Mouse (Mus musculus): Measurements from ENCODE around the gene Pdhb. TPM values are rescaled to one million over a fixed set of nuclear protein-coding genes. Genes with fewer than 3 reads are reported as not detected.
A peak's percentile ranks its signal among the peaks of the same experiment; 100 is the strongest.

Pdhb gene
- total RNA-seq (2021) = 100 to 1,000 TPM; 617 to 634 TPM

DNA sequence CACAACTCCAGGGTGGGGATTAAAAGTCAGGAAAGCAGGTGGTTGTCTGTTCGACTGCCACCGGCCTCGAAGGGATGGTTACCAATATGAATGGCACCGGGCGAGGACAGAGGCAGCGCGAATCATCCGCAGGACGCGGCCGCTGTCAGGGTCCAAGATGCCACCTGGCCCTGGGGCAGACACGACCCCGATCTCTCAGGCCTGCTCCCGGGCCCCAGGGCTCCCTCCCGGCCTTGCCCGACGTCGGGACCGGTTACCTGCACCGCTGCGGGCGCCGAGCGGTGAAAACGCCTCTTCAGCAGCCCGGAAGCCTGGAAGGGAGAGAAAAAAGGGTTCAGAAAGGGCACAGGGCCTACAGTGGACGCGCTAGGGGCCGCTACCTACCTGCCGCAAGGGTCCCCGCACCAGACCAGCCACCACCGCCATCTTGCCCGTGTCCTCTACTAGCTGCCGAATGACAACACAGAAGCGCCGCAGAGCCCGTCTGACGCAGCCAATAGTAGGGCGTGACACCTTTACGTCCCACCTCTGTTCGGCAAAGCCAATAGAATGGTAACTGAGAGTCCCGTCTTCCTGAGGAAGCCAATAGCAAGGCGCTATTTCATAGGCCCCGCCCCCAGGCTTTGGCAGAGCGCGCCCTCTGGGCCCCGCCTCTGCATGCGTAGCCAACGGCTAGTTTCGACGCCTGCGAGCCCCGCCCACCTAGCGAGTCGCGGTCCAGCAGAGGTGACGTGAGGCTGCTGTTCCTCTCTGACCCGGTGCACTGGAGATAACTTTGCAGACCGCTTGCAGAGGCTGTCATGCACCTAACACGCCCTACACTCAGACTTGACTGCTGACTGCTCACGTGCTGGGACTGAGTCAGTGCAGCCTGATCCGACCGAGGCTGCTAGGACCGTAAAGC, at the start of gene Pdhb:
Pdhb (minus strand) TSS at position 519 of the 904 bp plus-strand sequence.
- DNase-seq = peak; percentile 99

DNA sequence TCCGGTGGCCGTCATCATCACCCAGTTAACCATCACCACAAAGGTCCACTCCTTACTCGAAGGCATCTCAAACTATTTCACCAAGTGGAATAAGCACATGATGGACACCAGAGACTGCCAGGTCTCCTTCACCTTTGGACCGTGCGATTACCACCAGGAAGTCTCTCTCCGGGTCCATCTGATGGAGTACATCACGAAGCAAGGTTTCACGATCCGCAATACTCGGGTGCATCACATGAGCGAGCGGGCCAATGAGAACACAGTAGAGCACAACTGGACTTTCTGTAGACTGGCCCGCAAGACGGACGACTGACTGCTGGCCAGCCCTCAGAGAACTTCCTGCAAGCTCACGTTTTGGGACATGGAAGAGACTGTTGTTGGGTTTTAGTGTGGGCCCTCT, 49.7 kb upstream of the Pdhb start:
- no peak for DNase-seq

DNA sequence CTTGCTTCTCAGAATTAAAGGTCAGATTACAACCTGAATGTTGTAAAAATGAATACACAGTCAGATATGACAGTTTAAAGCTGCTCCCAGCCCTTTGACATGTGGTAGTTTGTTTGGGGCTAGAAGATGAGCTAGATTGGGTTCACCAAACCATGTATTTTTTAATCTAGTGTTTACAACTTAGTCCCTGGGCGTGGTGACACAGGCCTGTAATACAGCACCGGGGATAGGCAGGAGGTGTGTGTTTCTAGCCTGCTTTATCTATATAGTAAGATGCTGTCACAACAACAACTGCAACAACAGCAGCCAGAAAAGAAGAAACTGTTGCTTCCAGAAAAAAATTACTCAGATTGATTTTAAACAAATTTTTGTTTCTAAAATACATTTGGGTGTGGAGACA, 48.1 kb upstream of the Pdhb start:
- no peak for DNase-seq

DNA sequence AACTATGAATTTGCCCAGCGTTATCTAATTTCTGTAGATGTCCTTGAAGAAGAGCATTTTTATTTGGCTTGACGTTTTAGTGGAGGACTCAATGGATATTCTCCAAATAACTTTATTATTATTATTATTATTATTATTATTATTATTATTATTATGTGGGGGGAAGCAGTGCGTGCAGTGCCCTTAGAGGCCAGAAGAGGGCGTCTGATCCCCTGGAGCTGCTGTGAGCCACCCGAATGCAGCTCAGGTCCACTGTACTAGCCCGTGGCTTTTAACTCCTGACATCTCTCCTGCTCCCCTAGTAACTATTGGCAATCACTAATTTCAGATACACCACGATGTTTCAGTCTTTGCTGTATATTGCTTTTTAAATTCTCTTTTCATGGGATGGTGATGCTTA, 47.5 kb upstream of the Pdhb start:
- DNase-seq = no peak

DNA sequence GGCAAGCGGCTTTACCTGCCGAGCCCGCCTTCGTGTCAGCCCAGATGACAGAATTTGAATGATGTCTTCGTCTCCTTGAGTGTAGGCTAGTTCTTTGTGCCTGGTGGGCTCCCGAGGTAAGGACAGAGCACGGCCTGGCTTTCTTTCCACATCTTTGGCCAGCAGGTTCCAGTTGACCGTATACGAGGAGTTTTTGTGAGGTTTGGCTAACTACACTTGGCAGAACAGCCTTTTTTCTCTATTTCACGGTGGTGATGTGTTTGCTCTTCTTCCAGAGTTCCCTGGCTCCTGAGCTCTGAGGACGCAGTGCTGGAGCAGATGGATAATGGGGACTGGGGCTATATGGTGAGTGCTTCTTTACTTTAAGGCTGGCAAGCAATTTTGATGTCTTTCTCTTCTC, 47.1 kb upstream of the Pdhb start:
- DNase-seq = no peak

DNA sequence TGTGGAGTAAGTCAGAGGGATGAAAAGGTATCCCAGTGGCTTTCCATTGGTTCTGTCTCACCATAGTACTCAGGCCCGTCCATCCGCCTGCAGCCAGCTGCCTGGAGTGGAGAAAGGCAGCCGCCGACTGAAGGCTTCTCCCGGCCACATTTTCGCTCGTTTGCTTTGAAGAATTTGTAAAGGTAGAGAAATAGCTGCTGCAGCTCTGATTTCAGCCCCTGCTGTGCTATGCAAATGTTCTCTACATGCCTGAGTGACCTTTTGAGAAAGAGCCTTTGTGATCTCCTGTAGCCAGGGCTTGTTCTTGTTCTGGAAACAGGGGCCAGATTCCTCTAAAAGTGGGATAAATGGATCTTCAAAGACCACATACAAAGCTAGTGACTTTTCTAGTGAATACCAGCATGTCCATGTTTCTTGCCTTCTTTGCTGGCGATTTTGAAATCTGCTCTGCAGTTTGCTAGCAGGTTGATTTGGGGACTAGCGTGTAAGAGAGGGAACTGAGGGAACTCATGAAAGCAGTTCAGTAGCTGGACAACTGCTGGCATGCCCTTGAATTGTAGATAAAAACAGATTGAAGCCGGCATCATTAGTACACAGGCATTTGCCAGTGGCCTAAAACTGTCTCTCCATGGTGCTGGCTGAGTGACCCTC, 46.0 kb upstream of the Pdhb start:
- DNase-seq = no peak

DNA sequence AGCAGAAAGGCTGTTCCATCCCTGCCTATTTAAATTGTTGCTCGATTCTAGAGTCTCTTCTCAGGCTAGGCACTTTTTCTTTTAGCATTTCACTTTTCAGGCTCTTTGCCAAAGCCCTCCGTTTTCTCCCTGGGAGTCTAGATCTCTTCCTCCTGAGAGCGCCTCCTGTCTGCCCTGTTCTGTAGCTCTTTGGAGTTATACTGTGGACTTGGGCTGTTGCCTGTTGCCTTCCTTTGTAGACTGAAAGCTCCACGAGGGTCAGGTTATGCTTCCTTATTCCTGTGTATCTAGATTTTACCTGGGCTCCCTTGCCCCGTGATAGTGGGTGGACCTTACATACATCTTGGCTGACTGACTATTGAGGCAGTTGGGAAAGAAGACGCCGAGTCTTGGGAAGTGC, 45.4 kb upstream of the Pdhb start:
- DNase-seq = no peak

DNA sequence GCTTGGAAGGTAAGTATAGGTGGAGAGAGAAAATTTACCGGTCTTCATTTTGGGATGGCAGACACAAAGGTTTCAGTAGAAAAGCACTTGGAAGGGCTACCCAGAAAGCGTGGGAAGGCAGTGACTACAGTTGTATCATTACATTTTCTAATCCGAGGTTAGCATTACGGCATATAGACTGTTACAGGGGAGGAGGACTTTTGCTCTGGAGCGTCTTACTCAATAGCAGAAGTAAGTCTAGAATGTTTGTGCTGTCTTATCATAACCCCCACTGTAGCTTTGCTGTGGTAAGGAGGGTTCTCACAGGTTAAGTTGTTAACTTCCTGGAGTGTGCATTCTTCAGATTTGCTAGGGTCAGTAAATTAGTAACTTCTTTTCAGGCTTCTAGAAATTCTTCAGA, 43.3 kb upstream of the Pdhb start:
- DNase-seq = no peak

DNA sequence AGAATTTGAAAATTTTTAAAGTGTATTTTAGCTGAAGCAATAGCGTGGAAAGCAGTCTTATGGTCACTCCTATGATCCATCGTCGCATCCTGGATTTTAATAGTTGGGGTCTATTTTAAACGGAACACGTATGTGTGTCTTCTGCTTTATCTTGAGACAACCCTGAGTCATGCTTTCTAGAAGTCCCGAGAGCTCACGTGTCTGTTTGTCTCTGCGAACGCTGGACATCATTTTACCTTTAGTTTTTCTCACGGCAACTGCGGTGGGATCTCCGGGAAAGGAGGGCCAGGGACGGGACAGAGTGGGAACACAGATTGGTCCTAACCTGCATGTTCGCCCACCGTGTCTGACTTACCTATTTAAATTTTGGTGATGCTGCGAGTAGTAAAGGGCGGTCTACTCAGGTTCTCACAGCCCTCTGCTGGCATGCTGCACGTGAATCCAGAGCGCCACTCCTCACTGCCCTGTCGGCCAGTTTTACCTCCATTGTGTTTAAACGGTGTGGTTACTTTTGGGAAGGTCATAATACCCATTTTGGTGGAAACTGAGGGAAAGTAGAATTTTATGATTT, 42.5 kb upstream of the Pdhb start:
- DNase-seq = no peak

DNA sequence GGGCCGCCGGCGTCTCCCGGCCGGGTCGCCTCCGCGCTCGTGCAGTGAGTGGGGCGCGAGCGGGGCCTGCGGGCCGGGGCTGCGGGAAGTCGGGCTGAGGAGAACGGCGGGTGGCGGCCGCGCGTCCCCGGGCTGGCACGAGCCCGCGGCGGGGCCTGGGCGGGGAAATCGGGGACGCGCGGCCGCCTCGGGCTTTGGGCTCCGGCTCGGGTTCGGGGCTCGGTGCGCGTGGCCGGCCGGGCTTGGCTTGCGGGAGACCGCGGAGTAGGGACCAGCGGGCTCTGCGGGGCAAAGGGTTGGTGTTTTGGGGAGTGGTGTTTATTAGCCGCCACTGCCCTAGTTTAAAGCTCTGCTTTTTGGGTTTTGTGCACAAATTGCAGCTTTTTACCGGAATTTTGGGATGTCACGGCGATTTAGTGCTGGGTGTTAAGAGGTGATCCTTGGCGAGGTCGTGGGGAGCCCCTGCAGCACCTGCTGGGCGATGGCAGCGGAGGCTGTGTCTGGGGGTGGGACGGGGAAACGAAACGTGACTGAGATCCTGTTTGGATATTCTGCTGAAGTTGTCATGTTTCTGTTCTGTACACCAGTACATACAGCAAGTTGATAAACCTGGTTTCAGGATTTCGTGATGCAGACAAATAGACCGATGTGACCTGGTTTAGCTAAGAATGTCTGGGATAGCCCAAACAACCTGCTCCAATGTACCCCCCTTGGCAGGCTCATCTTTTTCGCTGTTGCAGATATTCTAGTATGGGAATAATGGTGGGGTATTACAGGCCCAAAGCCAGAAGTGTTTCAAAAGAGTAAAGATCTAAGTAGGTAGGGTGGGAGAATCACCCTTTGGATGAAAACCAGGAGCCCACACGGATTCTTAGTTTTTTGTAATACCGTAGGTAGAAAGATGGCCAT, 41.7 kb upstream of the Pdhb start:
- DNase-seq = peak; percentile 76

DNA sequence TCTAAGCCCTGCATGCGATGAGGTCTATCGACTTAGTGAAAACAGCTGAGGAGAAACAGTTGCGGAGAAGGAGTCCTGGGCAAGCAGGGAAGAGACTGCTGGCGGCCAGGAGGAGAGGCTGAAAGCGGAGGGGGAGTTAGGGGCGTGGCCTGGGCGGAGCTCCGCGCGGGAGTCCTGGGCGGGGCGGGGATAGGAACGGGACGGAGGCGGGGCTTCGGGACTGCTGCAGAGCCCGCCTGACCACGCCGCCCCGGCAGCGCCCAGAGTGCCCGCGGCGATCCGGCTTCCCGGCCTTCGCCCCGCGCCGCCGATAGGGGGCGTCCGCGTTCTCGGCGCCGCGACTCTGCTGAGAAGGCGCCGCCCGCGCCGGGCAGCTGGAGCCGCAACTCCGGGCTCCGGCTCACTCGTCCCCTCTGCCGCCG, 41.0 kb upstream of the Pdhb start, which contains the start of gene Kctd6:
Kctd6 (plus strand) TSS at position 338 of the 422 bp plus-strand sequence.
- DNase-seq = peak; percentile 100

DNA sequence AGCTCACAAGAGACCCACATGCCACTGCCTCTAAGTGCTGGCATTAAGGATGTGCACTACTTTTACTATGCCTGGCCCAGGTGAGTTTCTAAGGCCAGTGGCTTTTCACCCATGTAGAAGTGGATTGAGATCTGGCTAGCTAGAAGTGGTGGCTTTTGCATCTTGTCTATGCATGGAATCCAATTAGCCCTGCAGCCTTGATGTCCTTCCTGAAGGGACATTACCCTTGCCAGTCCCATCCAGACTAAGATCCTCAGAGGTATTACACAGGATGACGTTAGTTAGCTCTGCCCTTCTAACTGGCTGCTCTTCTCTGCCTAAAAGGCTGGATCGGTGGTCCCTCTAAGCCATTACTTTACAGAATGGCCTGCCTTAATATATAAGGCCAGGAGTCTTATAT, 40.2 kb upstream of the Pdhb start:
- DNase-seq = no peak

DNA sequence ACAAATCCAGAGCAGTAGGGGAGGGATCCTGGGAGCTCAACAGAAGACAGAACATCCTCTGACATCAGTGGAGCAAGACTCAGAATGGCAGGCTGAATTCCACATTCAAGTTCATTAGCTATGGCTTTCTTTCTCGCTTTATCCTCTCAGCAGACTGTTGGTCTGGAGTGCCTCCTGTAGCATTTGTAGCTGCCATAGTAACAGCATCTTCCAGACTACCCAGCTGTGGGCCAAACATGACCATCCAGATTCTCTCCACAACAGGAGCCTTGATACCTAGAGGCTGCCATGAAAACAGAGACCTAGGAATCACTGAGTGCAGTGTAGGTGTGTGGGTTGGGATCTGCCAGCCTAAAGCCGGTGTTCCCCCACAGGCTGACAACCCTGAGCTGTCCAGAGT, 37.1 kb upstream of the Pdhb start:
- no peak for DNase-seq

DNA sequence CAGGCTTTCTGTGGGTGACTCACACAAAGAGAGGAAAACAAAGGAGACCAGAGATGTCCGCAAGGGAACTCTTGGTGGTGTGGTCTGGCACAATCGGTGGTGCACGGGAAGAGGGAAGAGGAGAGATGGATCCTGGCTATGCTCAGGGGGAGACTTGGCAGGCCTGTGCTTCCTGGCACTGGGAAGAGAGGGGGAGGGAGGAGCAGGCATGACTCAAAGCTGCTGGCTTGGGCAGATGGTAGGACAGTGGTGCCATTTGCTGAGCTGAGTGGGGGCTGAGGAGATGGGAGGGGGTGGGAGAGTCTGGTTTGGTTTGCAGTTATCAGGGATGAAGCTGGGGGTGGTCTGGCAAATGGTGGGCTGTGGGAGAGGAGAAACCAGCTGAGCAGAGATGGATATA, 36.1 kb upstream of the Pdhb start:
- peak; percentile 30 for DNase-seq

DNA sequence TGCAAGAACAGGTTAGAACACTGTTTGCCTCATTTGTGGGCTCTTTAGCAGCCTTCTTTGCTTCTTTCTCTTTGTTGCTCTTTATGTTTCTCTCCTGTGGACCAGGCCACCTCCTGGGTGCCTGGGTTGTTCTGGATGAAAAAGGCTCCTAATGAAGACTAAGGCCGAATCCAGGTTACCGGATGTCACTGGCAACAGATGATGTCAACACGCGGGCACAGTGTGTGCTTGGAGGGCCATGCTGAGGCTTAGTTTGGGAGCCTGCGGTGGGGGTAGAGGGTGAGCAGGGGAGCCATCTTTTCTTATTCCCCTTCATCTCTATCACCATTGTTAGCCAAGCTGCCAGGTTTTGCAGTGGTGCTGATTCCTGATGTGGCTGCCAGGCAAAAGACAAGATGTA, 34.7 kb upstream of the Pdhb start:
- no peak for DNase-seq

DNA sequence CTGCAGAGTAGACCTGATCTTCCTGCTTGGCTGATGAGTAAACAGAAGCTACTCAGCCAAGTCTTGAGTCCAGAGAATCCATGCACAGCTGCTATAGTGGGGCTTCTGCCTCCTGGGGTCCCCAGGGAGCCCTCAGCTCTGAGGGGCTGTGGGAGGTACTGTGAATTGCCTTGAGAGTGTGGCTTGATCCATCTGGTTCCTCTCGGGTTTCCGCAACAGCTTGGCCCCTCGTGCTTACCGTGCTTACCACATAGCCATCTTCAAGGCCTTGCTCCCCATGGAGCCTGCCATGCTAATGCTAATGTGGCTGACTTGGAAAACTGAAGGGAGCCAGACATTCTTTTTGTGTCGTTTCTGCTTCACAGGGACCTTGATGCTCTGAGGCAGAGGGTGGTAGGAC, 34.3 kb upstream of the Pdhb start:
- DNase-seq = no peak

DNA sequence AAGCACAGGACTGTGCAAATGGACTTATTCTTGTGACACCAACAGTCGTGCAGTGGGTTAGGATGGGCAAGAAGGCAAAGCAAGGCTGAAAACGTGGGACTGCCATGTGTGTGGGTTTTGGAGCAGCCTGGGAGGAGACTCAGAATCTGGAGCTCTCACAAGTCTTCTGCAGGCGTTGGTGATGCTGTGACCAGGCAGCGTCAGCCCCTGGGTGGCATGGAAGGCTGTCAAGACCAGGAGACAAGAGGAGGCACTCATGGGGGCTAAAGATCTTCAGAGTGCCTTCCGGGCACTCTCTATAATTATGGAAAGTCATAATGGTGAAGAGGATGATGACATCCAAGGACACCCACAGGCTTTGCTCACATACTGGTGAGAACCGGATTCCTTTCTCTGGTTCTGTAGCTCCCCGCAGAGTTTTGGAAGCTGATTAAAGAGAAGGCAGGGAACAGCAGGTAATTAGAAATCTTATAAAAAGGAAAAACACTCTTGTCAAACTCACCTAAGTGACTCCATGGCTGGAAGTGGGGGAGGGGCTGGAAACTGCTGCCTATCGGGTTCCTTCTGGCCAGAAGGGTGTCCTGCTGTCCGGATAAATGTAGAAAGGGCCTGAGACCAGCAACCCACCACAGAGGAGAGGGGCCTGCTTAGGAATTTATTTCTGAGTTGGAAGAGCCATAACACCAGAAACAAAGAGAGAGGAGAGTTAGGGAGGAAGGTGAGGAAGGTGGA, 33.5 kb upstream of the Pdhb start:
- DNase-seq = no peak

DNA sequence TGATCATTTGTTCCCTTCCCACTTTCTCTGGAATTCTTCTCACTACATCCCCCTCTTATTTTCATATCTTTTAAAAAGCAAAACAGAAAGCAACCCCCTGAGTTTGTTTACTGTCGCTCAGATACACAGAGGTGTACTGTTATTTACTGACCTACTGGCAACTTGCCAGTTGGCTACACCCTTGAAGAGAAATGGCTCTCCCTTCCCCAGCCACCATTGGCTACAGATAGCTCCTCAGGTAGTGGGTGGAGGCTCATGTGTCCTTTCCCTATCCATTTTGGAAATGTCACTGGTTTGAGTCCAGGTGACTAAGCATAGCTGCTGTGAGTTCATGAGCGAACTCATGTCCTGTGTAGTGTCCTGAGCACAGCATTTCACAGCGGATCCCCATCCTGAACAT, 28.9 kb upstream of the Pdhb start:
- no peak for DNase-seq

DNA sequence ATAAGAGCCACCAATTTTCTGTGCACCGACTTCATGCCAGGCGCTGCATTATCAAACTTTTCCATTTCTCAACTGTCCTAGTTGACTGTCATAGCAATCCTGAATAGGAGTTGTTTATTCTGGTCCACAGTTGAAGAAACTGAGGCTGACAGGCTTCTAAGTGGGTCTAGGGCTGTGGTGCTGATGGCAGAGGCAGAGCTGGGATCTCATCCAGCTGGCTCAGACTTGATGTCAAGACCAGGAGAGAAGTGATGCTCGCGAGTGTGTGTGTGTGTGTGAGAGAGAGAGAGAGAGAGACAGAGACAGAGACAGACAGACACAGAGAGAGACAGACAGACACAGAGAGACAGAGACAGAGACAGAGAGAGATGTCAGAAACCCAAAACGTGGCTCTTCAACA, 27.9 kb upstream of the Pdhb start:
- no peak for DNase-seq

DNA sequence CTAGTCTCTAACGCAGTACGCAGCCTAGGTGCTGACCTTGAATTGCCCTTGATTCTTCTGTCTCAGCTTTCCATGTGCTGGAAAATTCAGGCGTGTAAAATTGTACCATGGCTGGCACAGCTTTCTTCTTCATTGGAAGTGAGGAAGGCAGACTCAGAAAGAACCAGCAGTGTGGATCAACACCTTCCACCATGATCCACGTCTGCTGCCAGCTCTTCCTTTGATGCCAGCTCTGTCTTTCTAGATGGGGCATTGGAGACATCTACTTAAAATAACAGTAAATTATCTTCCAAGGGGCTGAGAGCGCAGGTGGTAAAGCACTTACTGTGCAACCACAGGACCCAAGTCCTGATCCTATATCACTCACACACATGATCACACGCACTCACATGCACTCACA, 19.9 kb upstream of the Pdhb start:
- no peak for DNase-seq

DNA sequence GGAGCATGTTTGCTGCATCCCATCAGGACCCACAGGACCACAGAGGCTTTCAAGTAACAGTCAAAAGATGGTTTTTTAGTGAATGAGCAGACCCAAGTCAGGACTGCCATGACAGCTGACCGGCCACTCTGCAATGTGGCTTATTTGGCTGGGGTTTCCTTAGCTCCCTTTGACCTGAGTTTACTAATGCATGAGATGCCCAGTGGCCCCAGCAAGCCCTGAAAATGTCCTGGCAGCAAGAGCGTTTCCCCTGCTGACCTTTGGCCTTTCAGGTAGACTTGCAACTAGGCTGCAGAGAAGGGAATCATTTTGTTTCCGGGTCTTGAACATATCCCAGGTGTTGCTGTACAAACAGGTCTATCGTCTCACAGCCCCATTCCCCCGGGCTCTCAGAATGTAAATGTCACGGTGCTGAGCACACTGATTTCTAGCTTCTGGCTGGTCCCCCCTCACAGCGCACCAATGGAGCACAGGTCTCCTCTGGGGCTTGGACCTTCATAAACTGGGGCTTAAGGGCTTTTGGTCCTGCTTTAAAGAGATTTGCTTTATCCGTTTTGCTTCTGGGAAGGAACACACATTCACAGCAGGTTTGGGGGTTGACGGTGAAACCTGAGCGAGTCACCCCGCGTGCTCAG, 18.6 kb upstream of the Pdhb start:
- DNase-seq = no peak
